Mouse (Mus musculus): ENCODE measurements around the gene Aebp2.

DNA sequence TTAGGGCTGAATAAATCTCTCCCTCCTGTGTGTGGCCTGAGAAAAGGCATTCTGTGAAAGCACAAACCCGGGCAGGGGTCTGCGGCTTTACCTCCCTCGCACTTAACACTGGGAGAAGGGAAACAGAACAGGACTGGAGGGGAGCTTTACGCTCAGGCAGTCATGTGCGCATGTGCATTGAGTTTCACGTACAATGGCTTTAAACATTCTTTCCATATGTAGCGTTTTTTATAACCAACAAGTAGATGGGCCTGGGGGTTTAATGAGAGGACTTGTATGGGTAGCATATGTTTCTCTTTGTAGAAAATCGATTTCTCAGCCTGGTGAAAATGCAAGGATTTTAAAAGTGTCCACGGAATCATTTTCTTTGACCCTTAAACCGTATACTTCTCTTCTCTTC, 82.7 kb downstream of the Aebp2 start:
- TF ChIP-seq CTCF (IDR thresholded peaks at IDR 0.05; ENCODE audit: low read depth, low read length) (no peak), POLR2A (IDR thresholded peaks at IDR 0.05; ENCODE audit: borderline replicate concordance, low read depth, low read length) (no peak)

Data from bone marrow macrophage, adult 2 months (primary cell).